Mouse (Mus musculus) heart, embryonic 10.5 days (tissue): ENCODE measurements around the gene Cpne5. TPM values are rescaled to one million over a fixed set of nuclear protein-coding genes. Genes with fewer than 3 reads are reported as not detected.

ENCODE experiments used
- DNase-seq: peaks from one replicate; pipeline ENCODE4 v3.0.0-alpha.2; 2017; ENCODE audit warnings: low spot score
- H3K27ac ChIP-seq: fragments of 300-500 bp; sonication (generic); 2 replicates; pipeline ENCODE4 v1.5.1; 2016; ENCODE audit warnings: mild to moderate bottlenecking
- H3K27me3 ChIP-seq: fragments of 300-500 bp; sonication (generic); 2 replicates; pipeline ENCODE4 v1.6.1; 2016; ENCODE audit warnings: mild to moderate bottlenecking; ENCODE audit not compliant: poor library complexity, insufficient read depth, severe bottlenecking
- H3K36me3 ChIP-seq: fragments of 300-500 bp; sonication (generic); 2 replicates; pipeline ENCODE4 v1.6.1; 2016; ENCODE audit warnings: mild to moderate bottlenecking, moderate library complexity
- H3K4me1 ChIP-seq: fragments of 300-500 bp; sonication (generic); 2 replicates; pipeline ENCODE4 v1.6.1; 2016; ENCODE audit warnings: mild to moderate bottlenecking
- H3K4me3 ChIP-seq: fragments of 300-500 bp; sonication (generic); 2 replicates; pipeline ENCODE4 v1.5.1; 2016; ENCODE audit warnings: mild to moderate bottlenecking, moderate library complexity
- H3K9me3 ChIP-seq: fragments of 300-500 bp; sonication (generic); 2 replicates; pipeline ENCODE4 v1.6.1; 2016; ENCODE audit warnings: mild to moderate bottlenecking, moderate library complexity
- WGBS: fragments of 180-500 bp; shearing (Covaris S2); methylation state at CpG from one replicate; pipeline ENCODE4 v1.1.7; 2016; 5-methylcytosine and 5-hydroxymethylcytosine counted together
- polyA plus RNA-seq: library from polyadenylated mRNA; unstranded; fragments of >200 nt; fragmentation: Nextera tagmentation; extraction: Ambion mirVana; gene quantifications from 2 replicates; pipeline ENCODE4 v1.2.1, GENCODE M21; 2016

The Cpne5 gene
- polyA plus RNA-seq, 1 experiment from 2014 or later = 18.0 TPM

GRCm38 (mm10) chr17:29171001-29171772 lies 66.8 kb downstream of the Cpne5 start:
- Histone ChIP-seq H3K27me3 (peaks cover 21% of the 10 kb centered on the region), H3K9me3 (no peaks in the 10 kb centered on the region), H3K4me1 (peaks cover 40% of the 10 kb centered on the region), H3K36me3 (no peaks in the 10 kb centered on the region), H3K27ac (no peak overlapping the region), H3K4me3 (no peak overlapping the region)
- DNase-seq = peak; percentile 86
- WGBS = 22% methylated on average over 14 of the region's 14 CpGs

GRCm38 (mm10) chr17:29170431-29171000 lies 67.5 kb downstream of the Cpne5 start:
- Histone ChIP-seq H3K36me3 (no peaks in the 10 kb centered on the region), H3K4me1 (peaks cover 37% of the 10 kb centered on the region), H3K4me3 (no peak overlapping the region), H3K27ac (no peak overlapping the region), H3K27me3 (peaks cover 25% of the 10 kb centered on the region), H3K9me3 (no peaks in the 10 kb centered on the region)
- 71% methylated on average over 14 of the region's 14 CpGs for WGBS
- DNase-seq = no peak

DNA sequence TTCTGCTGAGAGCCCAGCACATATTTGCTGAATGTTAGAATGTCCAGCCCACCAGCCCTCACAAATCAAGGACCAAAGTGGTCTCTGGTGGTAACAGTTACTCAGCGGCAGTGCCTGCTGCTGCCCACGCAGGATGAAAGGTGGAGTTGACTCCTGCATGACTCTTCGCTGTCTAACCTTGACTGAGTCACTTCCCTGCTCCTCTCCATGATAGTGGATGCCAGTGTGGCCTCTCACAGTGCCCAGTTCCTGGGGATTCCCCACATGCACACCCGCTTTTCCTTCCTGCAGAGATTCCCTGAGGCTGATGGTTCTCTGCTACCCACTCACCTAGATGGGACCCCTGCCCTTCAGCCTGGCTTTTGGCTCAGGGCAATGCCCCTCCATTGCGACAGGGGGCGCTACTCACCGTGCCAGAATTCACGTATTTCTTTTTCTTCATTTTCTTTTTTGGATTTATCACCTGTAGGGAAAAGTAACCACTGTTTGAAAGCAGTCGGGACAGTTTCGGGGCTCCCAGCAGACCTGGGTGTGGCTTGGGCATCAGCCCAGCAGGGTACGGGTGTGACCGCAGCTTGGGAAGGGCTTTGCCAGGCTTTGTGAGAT lies 68.9 kb downstream of the Cpne5 start:
- no peak for DNase-seq
- peaks cover 33% of the 10 kb centered on the region for H3K27me3 ChIP-seq
- H3K4me1 ChIP-seq = peaks cover 47% of the 10 kb centered on the region
- 68% methylated on average over 12 of the region's 12 CpGs for WGBS
- H3K9me3 ChIP-seq = no peaks in the 10 kb centered on the region
- no peak overlapping the region for H3K27ac ChIP-seq
- no peaks in the 10 kb centered on the region for H3K36me3 ChIP-seq
- no peak overlapping the region for H3K4me3 ChIP-seq

GRCm38 (mm10) chr17:29168438-29168837 lies 69.5 kb downstream of the Cpne5 start:
- H3K9me3 ChIP-seq = no peaks in the 10 kb centered on the region
- DNase-seq = no peak
- H3K36me3 ChIP-seq = no peaks in the 10 kb centered on the region
- no peak overlapping the region for H3K27ac ChIP-seq
- H3K4me1 ChIP-seq = peaks cover 48% of the 10 kb centered on the region
- H3K4me3 ChIP-seq = no peak overlapping the region
- 84% methylated on average over 4 of the region's 4 CpGs for WGBS
- H3K27me3 ChIP-seq = peaks cover 33% of the 10 kb centered on the region

DNA sequence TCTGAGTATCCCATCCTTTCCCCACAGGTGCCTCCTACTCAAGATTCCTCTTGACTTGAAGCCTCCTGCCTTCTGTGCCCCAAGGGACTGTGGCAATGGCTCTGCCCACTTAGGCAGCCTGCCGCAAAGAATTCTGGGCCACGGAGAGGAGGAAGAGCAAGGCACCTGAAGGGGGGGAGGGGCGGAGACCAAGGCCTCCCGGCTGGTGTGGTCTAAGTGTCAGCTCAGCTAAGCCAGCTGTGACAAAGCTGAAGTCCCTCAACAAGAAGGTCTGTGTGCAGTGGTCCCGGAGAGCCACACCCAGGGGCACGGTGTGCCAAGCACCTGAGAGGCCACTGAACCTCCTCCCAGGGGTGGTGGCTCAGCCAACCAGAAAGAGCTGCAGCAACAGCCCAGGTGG lies 70.6 kb downstream of the Cpne5 start:
- 62% methylated on average over 6 of the region's 6 CpGs for WGBS
- Histone ChIP-seq H3K4me3 (no peak overlapping the region), H3K36me3 (peaks cover 4% of the 10 kb centered on the region), H3K9me3 (0 out of 2 replicates have a peak, but pooled peaks cover 2% of the 10 kb centered on the region), H3K27me3 (peaks cover 33% of the 10 kb centered on the region), H3K4me1 (peaks cover 44% of the 10 kb centered on the region), H3K27ac (peak overlapping the region; percentile 24; the same call in 1 of the 2 replicates)
- DNase-seq = no peak

DNA sequence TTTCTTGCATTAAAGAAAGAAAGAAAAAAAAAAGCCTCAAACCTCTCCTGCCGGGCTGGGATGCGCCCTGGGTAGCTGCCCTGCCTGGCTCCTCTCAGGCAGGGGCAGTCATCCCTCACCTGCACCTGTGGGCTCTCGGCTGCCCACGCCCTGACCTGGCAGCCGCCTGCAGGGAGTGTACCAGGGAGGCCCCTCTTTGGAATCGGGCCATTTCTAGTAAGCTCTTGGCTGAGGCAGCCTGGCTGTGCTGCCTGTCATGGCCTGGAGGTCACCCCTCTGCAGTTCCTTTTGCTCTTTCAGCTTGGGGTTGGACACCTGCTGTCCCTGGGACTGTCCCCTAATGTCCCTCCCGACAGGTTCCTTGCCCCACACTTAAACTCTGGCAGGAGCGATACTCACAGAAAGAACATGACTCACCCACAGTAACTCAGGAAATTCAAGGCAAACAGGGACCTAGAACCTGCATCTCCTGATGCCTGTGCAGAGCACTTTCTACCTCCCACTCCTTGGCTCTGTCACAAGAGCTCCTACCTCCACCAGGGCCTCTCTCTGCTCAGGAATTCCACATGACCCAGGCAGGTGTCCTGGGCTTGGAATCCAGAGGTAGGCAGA lies 71.9 kb downstream of the Cpne5 start:
- H3K9me3 ChIP-seq = peaks cover 15% of the 10 kb centered on the region
- 48% methylated on average over 8 of the region's 8 CpGs for WGBS
- DNase-seq = no peak
- peaks cover 17% of the 10 kb centered on the region for H3K36me3 ChIP-seq
- peaks cover 36% of the 10 kb centered on the region for H3K4me1 ChIP-seq
- H3K27ac ChIP-seq = 0 out of 2 replicates have a peak overlapping the region, but pooled peaks have one; percentile 11
- H3K4me3 ChIP-seq = no peak overlapping the region
- H3K27me3 ChIP-seq = peaks cover 33% of the 10 kb centered on the region

GRCm38 (mm10) chr17:29165452-29165851 lies 72.5 kb downstream of the Cpne5 start:
- H3K36me3 ChIP-seq = peaks cover 23% of the 10 kb centered on the region
- H3K27me3 ChIP-seq = peaks cover 33% of the 10 kb centered on the region
- peaks cover 17% of the 10 kb centered on the region for H3K9me3 ChIP-seq
- H3K4me1 ChIP-seq = peaks cover 32% of the 10 kb centered on the region
- H3K27ac ChIP-seq = peak overlapping the region; percentile 67; the same call in 1 of the 2 replicates
- no peak for DNase-seq
- no peak overlapping the region for H3K4me3 ChIP-seq
- WGBS = 12% methylated on average over 6 of the region's 6 CpGs

DNA sequence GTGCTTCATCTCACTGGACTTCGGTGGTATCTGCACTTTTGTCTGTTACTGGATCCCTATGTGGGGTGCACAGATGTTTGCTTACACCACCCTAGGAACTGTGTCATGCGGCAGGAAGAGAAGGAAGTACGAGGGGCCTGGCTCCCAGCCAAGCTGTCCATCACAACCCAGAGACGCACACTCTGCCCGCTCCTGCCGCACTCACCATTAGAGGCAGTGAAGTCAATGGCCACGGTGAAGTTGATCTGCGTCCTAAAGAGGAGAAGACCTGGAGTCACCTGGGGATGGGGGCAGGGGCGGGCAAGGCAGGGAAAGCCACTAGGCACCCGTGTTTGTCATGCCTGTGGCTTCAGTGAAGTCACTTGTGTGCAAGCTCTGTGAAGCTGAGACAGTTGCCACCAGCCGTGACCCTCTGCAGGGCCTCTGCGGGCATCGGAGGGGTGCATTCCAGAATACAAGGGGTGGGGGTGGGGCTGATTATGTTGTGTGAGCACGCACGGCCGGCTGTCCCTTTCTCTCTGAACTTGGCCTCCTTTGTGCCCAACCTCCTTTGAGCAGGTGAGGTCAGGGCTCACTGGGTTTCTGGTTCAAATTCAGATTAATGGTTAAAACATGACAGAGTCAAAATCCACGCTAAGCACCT lies 73.4 kb downstream of the Cpne5 start:
- WGBS = 11% methylated on average over 17 of the region's 17 CpGs
- H3K4me3 ChIP-seq = peak overlapping the region; percentile 33
- peaks cover 33% of the 10 kb centered on the region for H3K27me3 ChIP-seq
- peak; percentile 82 for DNase-seq
- peaks cover 17% of the 10 kb centered on the region for H3K9me3 ChIP-seq
- H3K4me1 ChIP-seq = peaks cover 31% of the 10 kb centered on the region
- peak overlapping the region; percentile 67 for H3K27ac ChIP-seq
- peaks cover 25% of the 10 kb centered on the region for H3K36me3 ChIP-seq

GRCm38 (mm10) chr17:29162334-29162733 lies 75.6 kb downstream of the Cpne5 start:
- H3K36me3 ChIP-seq = peaks cover 25% of the 10 kb centered on the region
- peaks cover 17% of the 10 kb centered on the region for H3K9me3 ChIP-seq
- H3K4me1 ChIP-seq = peaks cover 27% of the 10 kb centered on the region
- WGBS = 93% methylated on average over 13 of the region's 13 CpGs
- H3K27me3 ChIP-seq = peaks cover 23% of the 10 kb centered on the region
- no peak overlapping the region for H3K27ac ChIP-seq
- DNase-seq = no peak
- no peak overlapping the region for H3K4me3 ChIP-seq

GRCm38 (mm10) chr17:29159743-29160455 lies 78.1 kb downstream of the Cpne5 start:
- Histone ChIP-seq H3K27me3 (0 out of 2 replicates have a peak, but pooled peaks cover 8% of the 10 kb centered on the region), H3K4me3 (no peak overlapping the region), H3K36me3 (peaks cover 25% of the 10 kb centered on the region), H3K4me1 (peaks cover 17% of the 10 kb centered on the region), H3K9me3 (peaks cover 17% of the 10 kb centered on the region), H3K27ac (no peak overlapping the region)
- DNase-seq = no peak
- 80% methylated on average over 16 of the region's 16 CpGs for WGBS

GRCm38 (mm10) chr17:29159320-29159719 lies 78.6 kb downstream of the Cpne5 start:
- Histone ChIP-seq H3K36me3 (peaks cover 25% of the 10 kb centered on the region), H3K27ac (no peak overlapping the region), H3K9me3 (peaks cover 17% of the 10 kb centered on the region), H3K27me3 (0 out of 2 replicates have a peak, but pooled peaks cover 2% of the 10 kb centered on the region), H3K4me1 (peaks cover 12% of the 10 kb centered on the region), H3K4me3 (no peak overlapping the region)
- 87% methylated on average over 5 of the region's 5 CpGs for WGBS
- DNase-seq = no peak

DNA sequence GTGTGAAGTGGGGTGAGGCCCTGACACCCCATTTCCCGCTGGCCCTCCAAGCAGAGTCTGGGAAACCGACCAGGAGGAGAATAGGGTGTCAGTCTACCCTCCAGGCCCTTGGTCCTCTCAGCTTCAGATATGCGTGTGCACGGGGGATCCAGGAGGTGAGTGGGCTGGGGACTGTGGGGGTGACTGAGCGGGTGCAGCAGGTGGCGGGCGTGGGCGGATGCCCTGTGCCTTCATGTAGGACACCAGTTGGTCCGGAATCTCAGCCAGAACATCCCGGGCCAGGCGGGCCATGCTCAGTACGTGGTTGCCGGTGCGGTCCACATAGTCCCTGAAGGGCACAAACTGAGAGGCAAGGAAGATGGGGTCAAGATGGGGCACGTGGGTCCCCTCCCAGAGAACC lies 79.1 kb downstream of the Cpne5 start:
- Histone ChIP-seq H3K4me3 (no peak overlapping the region), H3K27me3 (no peaks in the 10 kb centered on the region), H3K36me3 (peaks cover 25% of the 10 kb centered on the region), H3K27ac (no peak overlapping the region), H3K9me3 (peaks cover 17% of the 10 kb centered on the region), H3K4me1 (peaks cover 8% of the 10 kb centered on the region)
- no peak for DNase-seq
- WGBS = 92% methylated on average over 15 of the region's 15 CpGs
